Mouse (Mus musculus) kidney, postnatal 0 days (tissue): ENCODE results near the gene Cep295nl. TPM values are rescaled to one million over a fixed set of nuclear protein-coding genes. Genes with fewer than 3 reads are reported as not detected.
A peak's percentile ranks its signal among the peaks of the same experiment; 100 is the strongest.

ENCODE experiments used
- ATAC-seq: fragments of 200-750 bp; cut with Nextera tagmentation; replicated peaks from 2 replicates; pipeline ENCODE4 v1.8.0; 2017; ENCODE audit warnings: low read depth, moderate number of reproducible peaks, moderate TSS enrichment, moderate library complexity; ENCODE audit not compliant: low FRiP score
- DNase-seq: peaks from one replicate; pipeline ENCODE4 v3.0.0-alpha.2; 2016; ENCODE audit warnings: low spot score
- H3K27ac ChIP-seq: fragments of 300-500 bp; sonication (generic); 2 replicates; pipeline ENCODE4 v1.5.1; 2014; ENCODE audit warnings: mild to moderate bottlenecking
- H3K27me3 ChIP-seq: fragments of 300-500 bp; sonication (generic); 2 replicates; pipeline ENCODE4 v1.6.1; 2014; ENCODE audit warnings: low read length, mixed read lengths; ENCODE audit not compliant: insufficient read depth
- H3K36me3 ChIP-seq: fragments of 300-500 bp; sonication (generic); 2 replicates; pipeline ENCODE4 v1.6.1; 2014; ENCODE audit warnings: low read length, mixed read lengths; ENCODE audit not compliant: insufficient read depth
- H3K4me1 ChIP-seq: fragments of 300-500 bp; sonication (generic); replicated peaks from 2 replicates; pipeline ENCODE4 v1.6.1; 2014; ENCODE audit warnings: antibody characterized with exemption, low read length, mixed read lengths; ENCODE audit not compliant: insufficient read depth
- H3K4me2 ChIP-seq: fragments of 300-500 bp; sonication (generic); 2 replicates; pipeline ENCODE4 v1.6.1; 2014; ENCODE audit warnings: mild to moderate bottlenecking, low read length, moderate library complexity, mixed read lengths
- H3K4me3 ChIP-seq: fragments of 300-500 bp; sonication (generic); replicated peaks from 2 replicates; pipeline ENCODE4 v1.5.1; 2014; ENCODE audit warnings: low read depth, low read length
- H3K9ac ChIP-seq: fragments of 300-500 bp; sonication (generic); 2 replicates; pipeline ENCODE4 v1.6.1; 2014; ENCODE audit warnings: low read depth, low read length
- H3K9me3 ChIP-seq: fragments of 300-500 bp; sonication (generic); replicated peaks from 2 replicates; pipeline ENCODE4 v1.6.1; 2016; ENCODE audit warnings: low read length, inconsistent platforms, mixed read lengths
- CTCF ChIP-seq: IDR thresholded peaks from 2 replicates; pipeline ENCODE4 v1.5.1; 2016; ENCODE audit warnings: antibody characterized with exemption, low read depth, mild to moderate bottlenecking, moderate library complexity
- WGBS: fragments of 180-500 bp; shearing (Covaris S2); extraction: QIAGEN DNeasy Blood & Tissue Kit; methylation state at CpG from one replicate; pipeline ENCODE4 v1.1.7; 2014; 5-methylcytosine and 5-hydroxymethylcytosine counted together
- polyA plus RNA-seq: library from polyadenylated mRNA; unstranded; fragments of >200 nt; fragmentation: Nextera tagmentation; extraction: Ambion mirVana; gene quantifications from 2 replicates; pipeline ENCODE4 v1.2.1, GENCODE M21; 2015

Cep295nl gene
- polyA plus RNA-seq, 1 experiment from 2014 or later: 0.46 TPM

- ATAC-seq: no peak
- no peaks in the 10 kb centered on the region for H3K27me3 ChIP-seq
- H3K4me1 ChIP-seq: peaks cover 9% of the 10 kb centered on the region; the same call in 1 of the 2 replicates
- H3K9me3 ChIP-seq: no peaks in the 10 kb centered on the region
- DNase-seq: peak; percentile 49
- H3K27ac ChIP-seq: no peak overlapping the region
- H3K4me2 ChIP-seq: no peak overlapping the region
- H3K9ac ChIP-seq: no peak overlapping the region
- 51% methylated on average over 24 of the region's 24 CpGs for WGBS
- no peak for TF ChIP-seq CTCF
- no peaks in the 10 kb centered on the region for H3K36me3 ChIP-seq
- H3K4me3 ChIP-seq: no peak overlapping the region
Measured at GRCm38 (mm10) chr11:118326991-118327971, 15.0 kb downstream of the Cep295nl start.

DNA sequence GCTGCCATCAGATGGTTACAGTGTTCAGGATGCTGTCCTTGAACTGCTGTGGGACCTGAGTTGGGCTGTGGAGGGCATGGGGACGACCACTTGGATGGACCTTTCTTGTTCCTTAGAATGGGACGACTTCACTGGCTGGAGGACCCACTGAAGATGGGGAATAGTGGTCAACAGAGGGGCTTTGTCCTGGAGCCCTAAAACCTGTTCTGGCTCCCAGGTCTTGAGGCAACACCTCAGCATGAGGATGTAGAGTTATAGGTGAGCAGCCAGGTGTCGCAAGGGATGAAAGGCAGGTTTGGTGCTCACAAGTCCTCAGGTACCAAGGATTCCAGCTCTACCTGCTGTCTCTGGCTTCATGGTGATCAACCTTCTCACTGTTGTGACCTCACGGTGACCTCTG is 15.8 kb downstream of the Cep295nl start:
- H3K4me2 ChIP-seq: no peak overlapping the region
- no peak overlapping the region for H3K27ac ChIP-seq
- H3K4me1 ChIP-seq: peaks cover 9% of the 10 kb centered on the region; the same call in 1 of the 2 replicates
- no peak for TF ChIP-seq CTCF
- 90% methylated on average over 4 of the region's 4 CpGs for WGBS
- no peak overlapping the region for H3K9ac ChIP-seq
- ATAC-seq: no peak
- no peaks in the 10 kb centered on the region for H3K27me3 ChIP-seq
- H3K4me3 ChIP-seq: no peak overlapping the region
- no peaks in the 10 kb centered on the region for H3K36me3 ChIP-seq
- no peaks in the 10 kb centered on the region for H3K9me3 ChIP-seq
- DNase-seq: no peak

- Histone ChIP-seq H3K4me2 (no peak overlapping the region), H3K9me3 (no peaks in the 10 kb centered on the region), H3K27ac (no peak overlapping the region), H3K27me3 (no peaks in the 10 kb centered on the region), H3K9ac (no peak overlapping the region), H3K4me3 (no peak overlapping the region), H3K36me3 (0 out of 2 replicates have a peak, but pooled peaks cover 5% of the 10 kb centered on the region), H3K4me1 (peaks cover 9% of the 10 kb centered on the region; the same call in 1 of the 2 replicates)
- 64% methylated on average over 5 of the region's 5 CpGs for WGBS
- ATAC-seq (no peak), DNase-seq (no peak)
- no peak for TF ChIP-seq CTCF
Measured at GRCm38 (mm10) chr11:118324541-118324940, 17.8 kb downstream of the Cep295nl start.

DNA sequence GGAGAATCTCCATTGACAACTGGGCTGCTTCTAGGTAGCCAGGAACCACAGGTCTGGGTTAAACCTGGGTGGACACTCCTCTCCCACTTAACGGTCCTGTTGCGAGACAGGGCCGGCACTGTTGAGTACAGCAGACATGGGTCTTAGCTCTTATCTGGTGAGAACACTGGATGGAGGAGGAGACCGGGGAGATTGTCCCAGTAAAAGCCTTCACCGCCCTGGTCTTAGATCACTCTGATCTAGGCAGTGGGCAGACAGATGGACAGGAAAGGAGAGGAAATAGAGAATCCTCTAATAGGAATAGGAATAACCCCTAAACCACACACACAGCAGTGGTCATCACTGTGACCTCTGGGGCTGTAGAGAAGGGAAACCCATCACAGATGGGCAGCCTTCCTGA is 18.3 kb downstream of the Cep295nl start:
- no peak overlapping the region for H3K4me3 ChIP-seq
- TF ChIP-seq CTCF: no peak
- H3K4me1 ChIP-seq: peaks cover 9% of the 10 kb centered on the region; the same call in 1 of the 2 replicates
- no peak overlapping the region for H3K27ac ChIP-seq
- H3K9ac ChIP-seq: no peak overlapping the region
- 0 out of 2 replicates have a peak, but pooled peaks cover 11% of the 10 kb centered on the region for H3K36me3 ChIP-seq
- H3K4me2 ChIP-seq: no peak overlapping the region
- no peaks in the 10 kb centered on the region for H3K27me3 ChIP-seq
- ATAC-seq: no peak
- no peak for DNase-seq
- no peaks in the 10 kb centered on the region for H3K9me3 ChIP-seq
- WGBS: 84% methylated on average over 5 of the region's 5 CpGs

- WGBS: 40% methylated on average over 3 of the region's 3 CpGs
- H3K27ac ChIP-seq: no peak overlapping the region
Measured at GRCm38 (mm10) chr11:118322647-118323046, 19.7 kb downstream of the Cep295nl start.

DNA sequence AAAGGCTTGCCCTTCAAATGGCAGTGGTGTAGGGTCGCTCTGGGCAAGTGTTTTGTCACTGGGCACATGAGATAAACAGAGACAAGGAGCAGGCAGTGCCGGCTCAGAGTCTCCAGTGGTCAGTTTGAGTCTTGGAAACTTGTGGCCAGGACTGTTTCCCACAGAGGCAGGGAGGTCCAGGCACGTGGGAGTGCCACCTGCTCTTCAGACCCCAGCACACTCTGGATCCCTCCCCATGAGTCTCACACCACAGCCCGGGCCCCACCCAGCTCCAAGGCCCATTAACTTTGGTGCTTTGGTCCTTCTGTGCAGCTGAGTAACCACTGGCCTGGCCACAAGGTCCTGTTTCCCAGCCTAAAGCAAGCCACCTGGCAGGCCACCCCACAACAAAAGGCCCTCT is 20.3 kb downstream of the Cep295nl start:
- Histone ChIP-seq H3K27me3 (no peaks in the 10 kb centered on the region), H3K4me2 (no peak overlapping the region), H3K9ac (no peak overlapping the region), H3K27ac (0 out of 2 replicates have a peak overlapping the region, but pooled peaks have one; percentile 20), H3K4me3 (no peak overlapping the region), H3K9me3 (no peaks in the 10 kb centered on the region), H3K36me3 (0 out of 2 replicates have a peak, but pooled peaks cover 14% of the 10 kb centered on the region), H3K4me1 (peaks cover 4% of the 10 kb centered on the region; the same call in 1 of the 2 replicates)
- TF ChIP-seq CTCF: no peak
- DNase-seq (peak; percentile 77), ATAC-seq (peak; percentile 73)
- 36% methylated on average over 4 of the region's 4 CpGs for WGBS

More at GRCm38 (mm10) chr11:118322647-118323046, 19.7 kb downstream of the Cep295nl start:
- ATAC-seq: no peak
- DNase-seq: no peak
- H3K9ac ChIP-seq: no peak overlapping the region
- H3K4me2 ChIP-seq: no peak overlapping the region
- H3K4me1 ChIP-seq: peaks cover 9% of the 10 kb centered on the region; the same call in 1 of the 2 replicates
- no peaks in the 10 kb centered on the region for H3K27me3 ChIP-seq
- no peak for TF ChIP-seq CTCF
- H3K4me3 ChIP-seq: no peak overlapping the region
- H3K36me3 ChIP-seq: 0 out of 2 replicates have a peak, but pooled peaks cover 14% of the 10 kb centered on the region
- no peaks in the 10 kb centered on the region for H3K9me3 ChIP-seq
